ENCODE assay signal across 8 mouse cellular contexts in genomic region chr19:5804371-5804899, GRCm38 (mm10). TPM values are rescaled to one million over a fixed set of nuclear protein-coding genes. Genes with fewer than 3 reads are reported as not detected.
DNase-seq lines count a peak whose midpoint lies in the region; ATAC-seq and TF ChIP-seq lines count a peak whose summit lies in the region.

No protein-coding gene starts in this region.

- TF ChIP-seq CTCF in thymus, adult 2 months (IDR thresholded peaks at IDR 0.05; ENCODE audit: borderline replicate concordance, control insufficient read depth, extremely low read depth, insufficient read depth, low read length, poor library complexity): no peak

- H3K79me2 ChIP-seq in macrophage (ENCODE audit: inconsistent target): peaks cover 41% of the 10 kb centered on the region

- no peak overlapping the region; the same call in 1 of the 2 replicates for H3K4me3 ChIP-seq in thymus, adult 2 months (ENCODE audit: control insufficient read depth, insufficient read depth, low read length)
- H3K4me3 ChIP-seq in heart, embryonic 16.5 days (ENCODE audit: low read length): peak overlapping the region; percentile 37
- peak overlapping the region; percentile 21; the same call in 1 of the 2 replicates for H3K4me3 ChIP-seq in macrophage (ENCODE audit: inconsistent target)

- peak; percentile 94 for DNase-seq in heart, adult 11 months
- DNase-seq in heart, postnatal 25 days (ENCODE audit: low spot score): no peak
- DNase-seq in thymus, adult 2 months: no peak
- DNase-seq in thymus, postnatal 10 days (ENCODE audit: low spot score in 2 of 2): no peak
- DNase-seq in urinary bladder, postnatal 14 days (ENCODE audit: low spot score): no peak
- no peak for DNase-seq in ovary, adult 18-20 months (ENCODE audit: low spot score)

- no peaks in the 10 kb centered on the region for H3K9me3 ChIP-seq in heart, embryonic 16.5 days (replicated peaks; ENCODE audit: control insufficient read depth, low read length)

- H3K9ac ChIP-seq in heart, embryonic 16.5 days (ENCODE audit: low read length): peak overlapping the region; percentile 78

- no peaks in the 10 kb centered on the region; the same call in 1 of the 2 replicates for H3K36me3 ChIP-seq in thymus, adult 2 months (ENCODE audit: control insufficient read depth, insufficient read depth, low read length)
- H3K36me3 ChIP-seq in heart, embryonic 16.5 days (ENCODE audit: control insufficient read depth, insufficient read depth): no peaks in the 10 kb centered on the region
- H3K36me3 ChIP-seq in macrophage (ENCODE audit: inconsistent target): no peaks in the 10 kb centered on the region

- peak overlapping the region; percentile 73 for H3K4me2 ChIP-seq in heart, embryonic 16.5 days (ENCODE audit: low read depth, low read length)

- intact Hi-C loops in heart, postnatal 25 days (cut with DNase I): no loop called here

- 26% methylated on average over 8 of the region's 8 CpGs for WGBS in thymus, adult 2 months
- 37% methylated on average over 8 of the region's 8 CpGs for WGBS in heart, embryonic 16.5 days
- WGBS in macrophage (ENCODE audit: missing documents): 14% methylated on average over 8 of the region's 8 CpGs

- peak overlapping the region; percentile 94 for H3K27ac ChIP-seq in thymus, adult 2 months (ENCODE audit: control insufficient read depth, insufficient read depth, low read length)
- peak overlapping the region; percentile 100 for H3K27ac ChIP-seq in heart, embryonic 16.5 days (ENCODE audit: low read length)
- H3K27ac ChIP-seq in macrophage: peak overlapping the region; percentile 97

- no peak for TF ChIP-seq POLR2A in thymus, adult 2 months (IDR thresholded peaks at IDR 0.05; ENCODE audit: control insufficient read depth, extremely low read depth, insufficient read depth, low read length, poor library complexity)

- H3K4me1 ChIP-seq in thymus, adult 2 months (replicated peaks; ENCODE audit: control insufficient read depth, insufficient read depth, low read length): peaks cover 28% of the 10 kb centered on the region
- peaks cover 40% of the 10 kb centered on the region for H3K4me1 ChIP-seq in heart, embryonic 16.5 days (ENCODE audit: control insufficient read depth, insufficient read depth, low read length)

- ATAC-seq in heart, embryonic 16.5 days (replicated peaks; ENCODE audit: extremely low read depth, insufficient read depth, low FRiP score): no peak

- H3K27me3 ChIP-seq in thymus, adult 2 months (ENCODE audit: control insufficient read depth, insufficient read depth, low read length): no peaks in the 10 kb centered on the region
- H3K27me3 ChIP-seq in heart, embryonic 16.5 days (ENCODE audit: control insufficient read depth, insufficient read depth, low read length): no peaks in the 10 kb centered on the region

RNA-seq across cellular contexts. Expression of gene Scyl1, which starts 33.2 kb away (rescaled TPM):
- total RNA-seq in heart, postnatal 25 days (2021): 10 to 100 TPM; 63.5 to 64.1 TPM
- polyA plus RNA-seq in thymus, adult 2 months (2012; rRNA removed): 107 and 113 TPM in 2 replicates
- polyA plus RNA-seq in heart, embryonic 16.5 days (2015; fragmentation: Nextera tagmentation; extraction: Ambion mirVana): 62.1 and 66.6 TPM in 2 replicates
- total RNA-seq in macrophage (2018; cell fraction: chromatin; rRNA removed): 100 to 1,000 TPM in 7 of 26 experiments, 10 to 100 TPM in 19; 63.9 to 148 (median 86.2) TPM
- total RNA-seq in macrophage (2018; cell fraction: cytosol; rRNA removed): 10 to 100 TPM; 31.6 to 62.4 (median 45.0) TPM
- total RNA-seq in macrophage (2018; cell fraction: nucleus; rRNA removed): 100 to 1,000 TPM in 4 of 26 experiments, 10 to 100 TPM in 22; 42.7 to 104 (median 71.0) TPM
- 46.2 to 54.8 TPM (median 52.4 TPM) in 3 replicates for polyA plus RNA-seq in macrophage (2018)
